Comparison of ENCODE assay signal across 16 mouse cellular contexts in genomic region chr10:8495543-8496141, GRCm38 (mm10). TPM values are rescaled to one million over a fixed set of nuclear protein-coding genes. Genes with fewer than 3 reads are reported as not detected.
A peak's percentile ranks its signal among the peaks of the same experiment; 100 is the strongest.
DNase-seq lines count a peak whose midpoint lies in the region; ATAC-seq and TF ChIP-seq lines count a peak whose summit lies in the region.
"Had no signal": no experiment of that assay in that cellular context is flagged by ENCODE, and none has a peak within 500 bp of the region (broad histone marks: within the 10 kb centered on the region; RNA-seq: fewer than 3 reads in every experiment).

No protein-coding gene starts in this region.

- 0 out of 2 replicates have a peak overlapping the region, but pooled peaks have one; percentile 31 for H3K27ac ChIP-seq in hindbrain, embryonic 13.5 days
- no peak overlapping the region for H3K27ac ChIP-seq in hindbrain, postnatal 0 days
- H3K27ac ChIP-seq in midbrain, embryonic 12.5 days (replicated peaks) = 0 out of 2 replicates have a peak overlapping the region, but pooled peaks have one; percentile 30
- no peak overlapping the region for H3K27ac ChIP-seq in midbrain, embryonic 10.5 days (replicated peaks)
- no peak overlapping the region for H3K27ac ChIP-seq in embryonic facial prominence, embryonic 14.5 days (replicated peaks; ENCODE audit: low read depth, low read length)
- H3K27ac ChIP-seq in neural tube, embryonic 14.5 days (ENCODE audit: low read depth, low read length) = no peak overlapping the region
- H3K27ac ChIP-seq: forebrain, embryonic 15.5 days; hindbrain, embryonic 14.5 days had no signal

- no peaks in the 10 kb centered on the region for H3K27me3 ChIP-seq in hindbrain, embryonic 13.5 days
- no peaks in the 10 kb centered on the region for H3K27me3 ChIP-seq in hindbrain, postnatal 0 days (ENCODE audit: insufficient read depth, low read length)
- no peaks in the 10 kb centered on the region for H3K27me3 ChIP-seq in midbrain, embryonic 12.5 days
- H3K27me3 ChIP-seq in midbrain, embryonic 10.5 days (ENCODE audit: low read depth, poor library complexity, severe bottlenecking) = no peaks in the 10 kb centered on the region
- no peaks in the 10 kb centered on the region for H3K27me3 ChIP-seq in embryonic facial prominence, embryonic 14.5 days (replicated peaks; ENCODE audit: control insufficient read depth, insufficient read depth, low read length)
- H3K27me3 ChIP-seq in neural tube, embryonic 14.5 days (ENCODE audit: control insufficient read depth, insufficient read depth, low read length) = no peaks in the 10 kb centered on the region
- H3K27me3 ChIP-seq: forebrain, embryonic 15.5 days had no signal

- DNase-seq in hindbrain, postnatal 0 days (ENCODE audit: low spot score) = no peak
- DNase-seq in midbrain, embryonic 10.5 days (ENCODE audit: low spot score) = no peak
- peak; percentile 74 for DNase-seq in embryonic facial prominence, embryonic 14.5 days (ENCODE audit: low spot score)
- DNase-seq in yolk sac, embryonic 10.5 days (ENCODE audit: low spot score) = no peak
- DNase-seq: adrenal gland, adult 2 months; heart, postnatal 10 days; kidney, postnatal 10 days; lung, postnatal 10 days; right cerebral cortex, postnatal 4 days; thymus, postnatal 25 days had no signal

- no peak overlapping the region for H3K4me2 ChIP-seq in hindbrain, embryonic 13.5 days
- H3K4me2 ChIP-seq in hindbrain, postnatal 0 days (ENCODE audit: low read depth, low read length) = no peak overlapping the region
- H3K4me2 ChIP-seq in midbrain, embryonic 12.5 days (replicated peaks) = no peak overlapping the region
- H3K4me2 ChIP-seq in embryonic facial prominence, embryonic 14.5 days (ENCODE audit: low read depth, low read length) = no peak overlapping the region
- no peak overlapping the region for H3K4me2 ChIP-seq in neural tube, embryonic 14.5 days (ENCODE audit: low read depth, low read length)
- H3K4me2 ChIP-seq: forebrain, embryonic 15.5 days; hindbrain, embryonic 14.5 days had no signal

- 52% methylated on average over 5 of the region's 5 CpGs for WGBS in hindbrain, embryonic 13.5 days
- WGBS in hindbrain, postnatal 0 days = 38% methylated on average over 5 of the region's 5 CpGs
- WGBS in midbrain, embryonic 12.5 days = 51% methylated on average over 5 of the region's 5 CpGs
- 72% methylated on average over 5 of the region's 5 CpGs for WGBS in midbrain, embryonic 10.5 days
- WGBS in embryonic facial prominence, embryonic 14.5 days = 46% methylated on average over 5 of the region's 5 CpGs
- 13% methylated on average over 5 of the region's 5 CpGs for WGBS in neural tube, embryonic 14.5 days

- no peak overlapping the region for H3K4me3 ChIP-seq in hindbrain, embryonic 13.5 days
- no peak overlapping the region for H3K4me3 ChIP-seq in hindbrain, postnatal 0 days (ENCODE audit: low read length)
- H3K4me3 ChIP-seq in midbrain, embryonic 12.5 days = no peak overlapping the region
- H3K4me3 ChIP-seq in midbrain, embryonic 10.5 days = no peak overlapping the region
- no peak overlapping the region for H3K4me3 ChIP-seq in embryonic facial prominence, embryonic 14.5 days (ENCODE audit: low read depth, low read length)
- H3K4me3 ChIP-seq in neural tube, embryonic 14.5 days (ENCODE audit: low read depth, low read length) = no peak overlapping the region
- H3K4me3 ChIP-seq: forebrain, embryonic 15.5 days had no signal

- 0 out of 2 replicates have a peak, but pooled peaks cover 2% of the 10 kb centered on the region for H3K9me3 ChIP-seq in hindbrain, embryonic 13.5 days
- H3K9me3 ChIP-seq in hindbrain, postnatal 0 days (ENCODE audit: low read length) = no peaks in the 10 kb centered on the region
- no peaks in the 10 kb centered on the region for H3K9me3 ChIP-seq in midbrain, embryonic 12.5 days
- H3K9me3 ChIP-seq in midbrain, embryonic 10.5 days (replicated peaks) = peaks cover 4% of the 10 kb centered on the region; the same call in 1 of the 2 replicates
- no peaks in the 10 kb centered on the region for H3K9me3 ChIP-seq in embryonic facial prominence, embryonic 14.5 days (ENCODE audit: control insufficient read depth, low read length)
- H3K9me3 ChIP-seq in neural tube, embryonic 14.5 days (ENCODE audit: control insufficient read depth, low read length) = no peaks in the 10 kb centered on the region; the same call in 1 of the 2 replicates
- H3K9me3 ChIP-seq: forebrain, embryonic 15.5 days had no signal

- no peaks in the 10 kb centered on the region for H3K36me3 ChIP-seq in hindbrain, embryonic 13.5 days
- no peaks in the 10 kb centered on the region for H3K36me3 ChIP-seq in hindbrain, postnatal 0 days (ENCODE audit: insufficient read depth, low read length)
- H3K36me3 ChIP-seq in midbrain, embryonic 12.5 days = no peaks in the 10 kb centered on the region
- no peaks in the 10 kb centered on the region for H3K36me3 ChIP-seq in midbrain, embryonic 10.5 days
- H3K36me3 ChIP-seq in embryonic facial prominence, embryonic 14.5 days (ENCODE audit: control insufficient read depth, insufficient read depth, low read length) = no peaks in the 10 kb centered on the region
- no peaks in the 10 kb centered on the region for H3K36me3 ChIP-seq in neural tube, embryonic 14.5 days (ENCODE audit: control insufficient read depth, insufficient read depth, low read length)
- H3K36me3 ChIP-seq: forebrain, embryonic 15.5 days had no signal

- no peak for ATAC-seq in hindbrain, embryonic 13.5 days (ENCODE audit: low FRiP score)
- no peak for ATAC-seq in hindbrain, postnatal 0 days
- no peak for ATAC-seq in midbrain, embryonic 12.5 days (ENCODE audit: low FRiP score, low read depth)
- ATAC-seq in embryonic facial prominence, embryonic 14.5 days (ENCODE audit: low read depth) = peak; percentile 33; the same call in 1 of the 2 replicates
- peak; percentile 63; the same call in 1 of the 2 replicates for ATAC-seq in neural tube, embryonic 14.5 days (ENCODE audit: low read depth)
- ATAC-seq: forebrain, embryonic 15.5 days had no signal

- H3K9ac ChIP-seq in hindbrain, embryonic 13.5 days = no peak overlapping the region
- no peak overlapping the region for H3K9ac ChIP-seq in hindbrain, postnatal 0 days (replicated peaks; ENCODE audit: low read length)
- H3K9ac ChIP-seq in midbrain, embryonic 12.5 days (replicated peaks) = no peak overlapping the region
- no peak overlapping the region for H3K9ac ChIP-seq in embryonic facial prominence, embryonic 14.5 days (ENCODE audit: low read depth, low read length)
- no peak overlapping the region for H3K9ac ChIP-seq in neural tube, embryonic 14.5 days (replicated peaks; ENCODE audit: low read depth, low read length)
- H3K9ac ChIP-seq: forebrain, embryonic 15.5 days; hindbrain, embryonic 14.5 days had no signal

- TF ChIP-seq CTCF in hindbrain, postnatal 0 days (IDR thresholded peaks at IDR 0.05; ENCODE audit: low read depth) = no peak

- peaks cover 7% of the 10 kb centered on the region for H3K4me1 ChIP-seq in hindbrain, embryonic 13.5 days (replicated peaks)
- peaks cover 3% of the 10 kb centered on the region; the same call in 1 of the 2 replicates for H3K4me1 ChIP-seq in hindbrain, postnatal 0 days (ENCODE audit: insufficient read depth, low read length)
- H3K4me1 ChIP-seq in midbrain, embryonic 12.5 days = peaks cover 7% of the 10 kb centered on the region; the same call in 1 of the 2 replicates
- H3K4me1 ChIP-seq in midbrain, embryonic 10.5 days = peaks cover 7% of the 10 kb centered on the region
- H3K4me1 ChIP-seq in embryonic facial prominence, embryonic 14.5 days (ENCODE audit: control insufficient read depth, insufficient read depth, low read length) = peaks cover 8% of the 10 kb centered on the region; the same call in 1 of the 2 replicates
- H3K4me1 ChIP-seq in neural tube, embryonic 14.5 days (ENCODE audit: control insufficient read depth, insufficient read depth, low read length) = peaks cover 4% of the 10 kb centered on the region; the same call in 1 of the 2 replicates

RNA-seq across cellular contexts. Expression of gene Ust, which starts 23.0 kb away (rescaled TPM):
- polyA plus RNA-seq in hindbrain, embryonic 13.5 days (2015; fragmentation: Nextera tagmentation; extraction: Ambion mirVana) = 4.1 and 4.5 TPM in 2 replicates
- total RNA-seq in hindbrain, postnatal 0 days (2014; rRNA removed) = 12.1 and 14.8 TPM in 2 replicates
- polyA plus RNA-seq in hindbrain, postnatal 0 days (2015; fragmentation: Nextera tagmentation; extraction: Ambion mirVana) = 7.7 and 8.0 TPM in 2 replicates
- 4.0 and 4.2 TPM in 2 replicates for polyA plus RNA-seq in midbrain, embryonic 12.5 days (2016; fragmentation: Nextera tagmentation; extraction: Ambion mirVana)
- 2.8 and 3.0 TPM in 2 replicates for polyA plus RNA-seq in midbrain, embryonic 10.5 days (2016; fragmentation: Nextera tagmentation; extraction: Ambion mirVana)
- polyA plus RNA-seq in embryonic facial prominence, embryonic 14.5 days (2014; fragmentation: Nextera tagmentation; extraction: Ambion mirVana) = 10.8 and 11.2 TPM in 2 replicates
- polyA plus RNA-seq in neural tube, embryonic 14.5 days (2014; fragmentation: Nextera tagmentation; extraction: Ambion mirVana) = 10.5 and 12.3 TPM in 2 replicates
- total RNA-seq: megakaryocyte-erythroid progenitor cell, adult 5-6 weeks had no signal

Comparison
In these comparisons a context has a peak if more than half of its experiments do, and no peak if none do; other contexts are left out.
1. H3K27ac ChIP-seq: peak in hindbrain, embryonic 13.5 days (single experiment) and midbrain, embryonic 12.5 days (single experiment); none in hindbrain, postnatal 0 days (single experiment), midbrain, embryonic 10.5 days (single experiment), embryonic facial prominence, embryonic 14.5 days (single experiment) and neural tube, embryonic 14.5 days (single experiment).
2. ATAC-seq: peak in embryonic facial prominence, embryonic 14.5 days (single experiment) and neural tube, embryonic 14.5 days (single experiment); none in hindbrain, embryonic 13.5 days (single experiment), hindbrain, postnatal 0 days (single experiment) and midbrain, embryonic 12.5 days (single experiment).